In genomic region chr2:57181692-57182541, GRCm38 (mm10) we compare ENCODE assay signal across 8 mouse cellular contexts. TPM values are rescaled to one million over a fixed set of nuclear protein-coding genes. Genes with fewer than 3 reads are reported as not detected.
DNase-seq lines count a peak whose midpoint lies in the region; ATAC-seq lines count a peak whose summit lies in the region.

No protein-coding gene starts in this region.

- peak overlapping the region; percentile 74 for H3K27ac ChIP-seq in brown adipose tissue, adult 24 weeks (replicated peaks; ENCODE audit: low read depth, low read length)
- H3K27ac ChIP-seq in heart, embryonic 14.5 days (replicated peaks in 1 of 2; ENCODE audit: control insufficient read depth in 1 of 2, insufficient read depth in 1 of 2, low read depth in 2 of 2, low read length in 2 of 2), result peak overlapping the region; percentile 91 to 96
- H3K27ac ChIP-seq in liver, embryonic 13.5 days, result peak overlapping the region; percentile 44
- peak overlapping the region; percentile 91 for H3K27ac ChIP-seq in stomach, embryonic 16.5 days (ENCODE audit: low read length)

- no peaks in the 10 kb centered on the region for H3K36me3 ChIP-seq in heart, embryonic 14.5 days (ENCODE audit: control insufficient read depth, insufficient read depth, low read length)
- H3K36me3 ChIP-seq in liver, embryonic 13.5 days, result no peaks in the 10 kb centered on the region
- no peaks in the 10 kb centered on the region for H3K36me3 ChIP-seq in stomach, embryonic 16.5 days (ENCODE audit: control insufficient read depth, insufficient read depth, low read length)

- peak overlapping the region; percentile 66 for H3K4me2 ChIP-seq in heart, embryonic 14.5 days (ENCODE audit: low read length)
- peak overlapping the region; percentile 48 for H3K4me2 ChIP-seq in liver, embryonic 13.5 days
- H3K4me2 ChIP-seq in stomach, embryonic 16.5 days (ENCODE audit: low read depth, low read length), result peak overlapping the region; percentile 56

- peak overlapping the region; percentile 90 for H3K4me3 ChIP-seq in brown adipose tissue, adult 24 weeks (ENCODE audit: insufficient read depth, low read depth, low read length)
- peak overlapping the region; percentile 68 to 94 for H3K4me3 ChIP-seq in heart, embryonic 14.5 days (ENCODE audit: control insufficient read depth in 1 of 2, insufficient read depth in 1 of 2, low read depth in 1 of 2, low read length in 2 of 2)
- peak overlapping the region; percentile 67 for H3K4me3 ChIP-seq in liver, embryonic 13.5 days (replicated peaks)
- H3K4me3 ChIP-seq in stomach, embryonic 16.5 days (replicated peaks; ENCODE audit: low read length), result peak overlapping the region; percentile 67

- peak overlapping the region; percentile 79 for H3K9ac ChIP-seq in heart, embryonic 14.5 days (ENCODE audit: low read length)
- peak overlapping the region; percentile 66 for H3K9ac ChIP-seq in liver, embryonic 13.5 days
- peak overlapping the region; percentile 77 for H3K9ac ChIP-seq in stomach, embryonic 16.5 days (ENCODE audit: low read length)

- no peaks in the 10 kb centered on the region for H3K4me1 ChIP-seq in brown adipose tissue, adult 24 weeks (ENCODE audit: control insufficient read depth, insufficient read depth, insufficient read length, low read length)
- no peaks in the 10 kb centered on the region for H3K4me1 ChIP-seq in heart, embryonic 14.5 days (ENCODE audit: control insufficient read depth in 2 of 2, insufficient read depth in 2 of 2, low read length in 2 of 2)
- H3K4me1 ChIP-seq in liver, embryonic 13.5 days (replicated peaks), result peaks cover 8% of the 10 kb centered on the region
- H3K4me1 ChIP-seq in stomach, embryonic 16.5 days (ENCODE audit: control insufficient read depth, insufficient read depth, low read length), result 0 out of 2 replicates have a peak, but pooled peaks cover 5% of the 10 kb centered on the region

- H3K9me3 ChIP-seq in heart, embryonic 14.5 days (ENCODE audit: control insufficient read depth, low read length), result no peaks in the 10 kb centered on the region
- H3K9me3 ChIP-seq in liver, embryonic 13.5 days (replicated peaks), result no peaks in the 10 kb centered on the region
- no peaks in the 10 kb centered on the region for H3K9me3 ChIP-seq in stomach, embryonic 16.5 days (replicated peaks; ENCODE audit: control insufficient read depth, low read length)

- ATAC-seq in heart, embryonic 14.5 days (ENCODE audit: insufficient number of reproducible peaks, insufficient read depth, low FRiP score, low read depth), result peak; percentile 96
- ATAC-seq in liver, embryonic 13.5 days (ENCODE audit: low read depth), result peak; percentile 94
- peak; percentile 98 for ATAC-seq in stomach, embryonic 16.5 days (ENCODE audit: insufficient read depth, low FRiP score)

- no peaks in the 10 kb centered on the region for H3K27me3 ChIP-seq in heart, embryonic 14.5 days (ENCODE audit: control insufficient read depth, insufficient read depth, low read length)
- H3K27me3 ChIP-seq in liver, embryonic 13.5 days, result no peaks in the 10 kb centered on the region
- H3K27me3 ChIP-seq in stomach, embryonic 16.5 days (ENCODE audit: control insufficient read depth, insufficient read depth, low read length), result no peaks in the 10 kb centered on the region

- WGBS in heart, embryonic 14.5 days, result 1% methylated on average over 37 of the region's 37 CpGs
- under 1% methylated on average over 37 of the region's 37 CpGs for WGBS in liver, embryonic 13.5 days (ENCODE audit: insufficient replicate concordance)
- under 1% methylated on average over 37 of the region's 37 CpGs for WGBS in stomach, embryonic 16.5 days

- DNase-seq in CD4-positive, CD25-positive, alpha-beta regulatory T cell, adult 2 months (ENCODE audit: low read depth, low spot score), result peak; percentile 96
- peak; percentile 73 for DNase-seq in fibroblast of lung, adult 2 months (ENCODE audit: low read depth)
- peak; percentile 96 for DNase-seq in kidney, postnatal 14 days
- DNase-seq in liver, embryonic 13.5 days, result peak; percentile 70
- DNase-seq in neural tube, embryonic 10.5 days (ENCODE audit: extremely low spot score, low spot score), result peak; percentile 97

RNA-seq across cellular contexts. Expression of gene Gpd2, which starts 55.5 kb away (rescaled TPM):
- 590 and 641 TPM in 2 replicates for polyA plus RNA-seq in brown adipose tissue, adult 24 weeks (2012; ENCODE audit: insufficient read depth, insufficient read length, missing spikeins)
- polyA plus RNA-seq in heart, embryonic 14.5 days (2014; fragmentation: Nextera tagmentation; extraction: Ambion mirVana), result 12.7 and 13.3 TPM in 2 replicates
- 10.3 and 11.2 TPM in 2 replicates for polyA plus RNA-seq in liver, embryonic 13.5 days (2015; fragmentation: Nextera tagmentation; extraction: Ambion mirVana)
- polyA plus RNA-seq in stomach, embryonic 16.5 days (2015; fragmentation: Nextera tagmentation; extraction: Ambion mirVana), result 36.5 and 46.2 TPM in 2 replicates

RNA-seq across cellular contexts. Expression of gene Nr4a2, which starts 58.1 kb away (rescaled TPM):
- 6.0 and 10.7 TPM in 2 replicates for polyA plus RNA-seq in brown adipose tissue, adult 24 weeks (2012; ENCODE audit: insufficient read depth, insufficient read length, missing spikeins)
- 1.9 and 2.4 TPM in 2 replicates for polyA plus RNA-seq in heart, embryonic 14.5 days (2014; fragmentation: Nextera tagmentation; extraction: Ambion mirVana)
- 0.29 and 0.49 TPM in 2 replicates for polyA plus RNA-seq in liver, embryonic 13.5 days (2015; fragmentation: Nextera tagmentation; extraction: Ambion mirVana)
- polyA plus RNA-seq in stomach, embryonic 16.5 days (2015; fragmentation: Nextera tagmentation; extraction: Ambion mirVana), result 6.5 and 7.0 TPM in 2 replicates

Comparison
In these comparisons a context has a peak if more than half of its experiments do, and no peak if none do; other contexts are left out.
1. Peak in every context shown above with its lines: DNase-seq, ATAC-seq, H3K4me3 ChIP-seq and H3K27ac ChIP-seq.
2. RNA of gene Gpd2, which starts 55.5 kb away (polyA plus RNA-seq): 590 to 641 TPM in brown adipose tissue, adult 24 weeks; 36.5 to 46.2 TPM in stomach, embryonic 16.5 days, 12.7 to 13.3 TPM in heart, embryonic 14.5 days and 10.3 to 11.2 TPM in liver, embryonic 13.5 days; every median in the first group is over 10 times any median in the second.